Mouse (Mus musculus): Measurements from ENCODE around the gene 5730507C01Rik. TPM values are rescaled to one million over a fixed set of nuclear protein-coding genes. Genes with fewer than 3 reads are reported as not detected.
"Not testable (repeated sequence)": the region's sequence is repeated elsewhere in the genome, so short reads cannot be mapped to it uniquely, and the experiment has no call there.

5730507C01Rik gene
- polyA plus RNA-seq (2012; rRNA removed), result 0.04 TPM in 1 of 2 replicates, not detected in the other

DNA sequence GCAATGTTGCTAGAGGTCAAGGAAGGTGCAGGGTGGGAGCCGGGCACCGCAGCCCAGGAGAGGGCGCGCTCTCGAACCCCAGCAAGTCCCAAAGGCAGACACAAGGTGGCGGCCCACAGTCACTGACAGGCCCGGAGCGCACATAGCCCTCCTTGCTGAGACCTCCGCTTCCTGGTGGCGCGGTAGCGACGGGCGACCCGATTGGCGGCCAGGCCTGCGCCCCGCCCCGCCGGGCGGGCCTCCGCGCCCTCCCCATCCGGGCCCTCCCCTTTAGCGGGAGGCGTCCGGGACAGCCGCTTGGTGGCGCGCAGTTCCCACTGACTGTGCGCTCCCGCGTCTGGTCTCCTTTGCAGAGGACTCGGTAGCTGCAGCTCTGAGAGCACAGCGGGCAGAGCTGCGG lies at the start of gene 5730507C01Rik:
5730507C01Rik (plus strand) TSS at position 340 of the 400 bp plus-strand sequence.
- H3K27ac ChIP-seq (ENCODE audit: insufficient read depth, low read length), result no peak within 1 kb of the TSS
- TF ChIP-seq CTCF (IDR thresholded peaks at IDR 0.05; ENCODE audit: extremely low read depth, insufficient read depth, low read length) (no peak), POLR2A (IDR thresholded peaks at IDR 0.05; ENCODE audit: extremely low read depth, insufficient read depth, low read length) (no peak)
- H3K4me1 ChIP-seq (ENCODE audit: control insufficient read depth, insufficient read depth, low read length), result no peaks in the 10 kb centered on the region
- H3K4me3 ChIP-seq (ENCODE audit: insufficient read depth, low read length), result no peak within 1 kb of the TSS

DNA sequence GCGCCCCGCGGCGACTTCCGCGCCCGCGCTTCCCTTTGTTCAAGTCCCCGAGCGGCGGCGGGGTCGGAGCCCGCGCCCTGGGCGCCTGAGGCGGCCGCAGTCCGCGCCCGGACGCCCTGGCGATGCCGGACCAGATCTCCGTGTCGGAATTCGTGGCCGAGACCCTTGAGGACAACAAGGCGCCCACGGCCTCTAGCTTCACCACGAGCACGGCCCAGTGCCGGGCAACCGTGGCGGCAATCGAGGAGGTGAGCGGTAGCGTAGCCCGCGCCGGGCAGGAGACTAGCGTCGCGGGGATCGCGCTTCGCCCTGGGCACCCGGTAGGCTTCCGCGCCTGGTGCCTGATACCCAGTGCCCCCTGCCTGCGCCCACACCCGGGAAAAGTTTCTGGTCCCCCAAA lies 306 bp downstream of the 5730507C01Rik start:
- not testable (repeated sequence) for H3K4me1 ChIP-seq (ENCODE audit: control insufficient read depth, insufficient read depth, low read length); H3K4me3 ChIP-seq (ENCODE audit: insufficient read depth, low read length); H3K27ac ChIP-seq (ENCODE audit: insufficient read depth, low read length)

- not testable (repeated sequence) for H3K4me3 ChIP-seq (ENCODE audit: insufficient read depth, low read length); H3K4me1 ChIP-seq (ENCODE audit: control insufficient read depth, insufficient read depth, low read length); H3K27ac ChIP-seq (ENCODE audit: insufficient read depth, low read length)
These were observed 767 bp downstream of the 5730507C01Rik start for GRCm38 (mm10) chr12:18515077-18515476.
